In genomic region chr10:20272380-20272779, GRCm38 (mm10) we compare ENCODE assay signal across 21 mouse cellular contexts.
"Had no signal": no experiment of that assay in that cellular context is flagged by ENCODE, and none has a peak within 500 bp of the region (broad histone marks: within the 10 kb centered on the region; RNA-seq: fewer than 3 reads in every experiment).

No protein-coding gene starts in this region.

- H3K27ac ChIP-seq: heart, embryonic 13.5 days; heart, embryonic 15.5 days; hindbrain, embryonic 10.5 days; hindbrain, embryonic 12.5 days; hindbrain, embryonic 14.5 days; intestine, embryonic 15.5 days; layer of hippocampus, adult 2 months; limb, embryonic 13.5 days; limb, embryonic 15.5 days; liver, embryonic 12.5 days; liver, embryonic 14.5 days had no signal

- H3K4me3 ChIP-seq: heart, embryonic 13.5 days; heart, embryonic 15.5 days; hindbrain, embryonic 10.5 days; hindbrain, embryonic 12.5 days; intestine, embryonic 15.5 days; layer of hippocampus, adult 2 months; limb, embryonic 13.5 days; limb, embryonic 15.5 days; liver, embryonic 12.5 days had no signal

- H3K27me3 ChIP-seq: heart, embryonic 13.5 days; heart, embryonic 15.5 days; hindbrain, embryonic 12.5 days; intestine, embryonic 15.5 days; liver, embryonic 12.5 days had no signal

- DNase-seq: gastrocnemius, postnatal 36 days; heart, adult 18-20 months; heart, postnatal 14 days; heart, postnatal 36 days; kidney, adult 18-20 months; kidney, adult 8-10 months; kidney, postnatal 10 days; kidney, postnatal 25 days; kidney, postnatal 4 days; left cerebral cortex, postnatal 4 days had no signal

- H3K4me1 ChIP-seq: intestine, embryonic 15.5 days; limb, embryonic 15.5 days had no signal

- H3K36me3 ChIP-seq: heart, embryonic 15.5 days; hindbrain, embryonic 12.5 days; limb, embryonic 13.5 days; limb, embryonic 15.5 days had no signal
